ENCODE assay signal across 26 mouse cellular contexts in genomic region chr6:113444207-113444965, GRCm38 (mm10). TPM values are rescaled to one million over a fixed set of nuclear protein-coding genes. Genes with fewer than 3 reads are reported as not detected.
A peak's percentile ranks its signal among the peaks of the same experiment; 100 is the strongest.
DNase-seq lines count a peak whose midpoint lies in the region; ATAC-seq and TF ChIP-seq lines count a peak whose summit lies in the region.
"Had no signal": no experiment of that assay in that cellular context is flagged by ENCODE, and none has a peak within 500 bp of the region (broad histone marks: within the 10 kb centered on the region; RNA-seq: fewer than 3 reads in every experiment).

No protein-coding gene starts in this region.

- peak overlapping the region; percentile 81 for H3K27ac ChIP-seq in kidney, embryonic 15.5 days
- peak overlapping the region; percentile 26 for H3K27ac ChIP-seq in stomach, embryonic 16.5 days (ENCODE audit: low read length)
- H3K27ac ChIP-seq: embryonic facial prominence, embryonic 15.5 days; gastrocnemius, adult 2 months; left cerebral cortex, adult 2 months; limb, embryonic 10.5 days; liver, embryonic 14.5 days had no signal

- H3K4me2 ChIP-seq in kidney, embryonic 15.5 days: peak overlapping the region; percentile 23; the same call in 1 of the 2 replicates
- H3K4me2 ChIP-seq in stomach, embryonic 16.5 days (ENCODE audit: low read depth, low read length): no peak overlapping the region

- H3K36me3 ChIP-seq in kidney, embryonic 15.5 days: peaks cover 39% of the 10 kb centered on the region
- H3K36me3 ChIP-seq in stomach, embryonic 16.5 days (ENCODE audit: control insufficient read depth, insufficient read depth, low read length): peaks cover 8% of the 10 kb centered on the region

- no peak for TF ChIP-seq CTCF in Patski (IDR thresholded peaks at IDR 0.05)

- intact Hi-C loops in left cerebral cortex, postnatal 10 days (cut with DNase I): no loop called here

- H3K4me3 ChIP-seq in kidney, embryonic 15.5 days (replicated peaks): no peak overlapping the region
- no peak overlapping the region for H3K4me3 ChIP-seq in stomach, embryonic 16.5 days (replicated peaks; ENCODE audit: low read length)
- H3K4me3 ChIP-seq: left cerebral cortex, adult 2 months had no signal

- 73% methylated on average over 8 of the region's 8 CpGs for WGBS in kidney, embryonic 15.5 days
- 66% methylated on average over 7 of the region's 8 CpGs for WGBS in stomach, embryonic 16.5 days

- H3K9ac ChIP-seq in kidney, embryonic 15.5 days: no peak overlapping the region
- H3K9ac ChIP-seq in stomach, embryonic 16.5 days (ENCODE audit: low read length): no peak overlapping the region
- H3K9ac ChIP-seq: embryonic facial prominence, embryonic 15.5 days; liver, embryonic 14.5 days had no signal

- POLR2A ChIA-PET in Patski (lab: Charles Lee): interaction anchor here (1.1 to 1.5 kb wide), 3 partner anchors 22 to 36 kb away, joined by 4 to 6 read pairs (median 5); no protein-coding TSS in a partner anchor

- peak; percentile 11 for ATAC-seq in Patski
- 0 out of 2 replicates have a peak, but pooled peaks have one; percentile 18 for ATAC-seq in kidney, embryonic 15.5 days (replicated peaks; ENCODE audit: low FRiP score)
- ATAC-seq in stomach, embryonic 16.5 days (ENCODE audit: insufficient read depth, low FRiP score): no peak
- ATAC-seq: activated CD4-positive, CD25-positive, alpha-beta regulatory T cell, adult 4 months; hindbrain, embryonic 16.5 days had no signal

- in situ Hi-C loops in Patski (cut with MboI; ENCODE audit: low pct_unique_long_range_greater_than_20kb): loop anchor here (5.0 kb wide), 2 partner anchors 38 to 83 kb away; partner anchors contain the start of gene Creld1

- H3K4me1 ChIP-seq in kidney, embryonic 15.5 days: peaks cover 28% of the 10 kb centered on the region
- H3K4me1 ChIP-seq in stomach, embryonic 16.5 days (ENCODE audit: control insufficient read depth, insufficient read depth, low read length): peaks cover 7% of the 10 kb centered on the region

- CTCF ChIA-PET in Patski (lab: Charles Lee): interaction anchor here (1.0 to 7.8 kb wide), 2 partner anchors 23 to 43 kb away, joined by 3 to 82 read pairs; partner anchors contain the start of gene Il17rc

- no peaks in the 10 kb centered on the region for H3K9me3 ChIP-seq in kidney, embryonic 15.5 days (replicated peaks)
- no peaks in the 10 kb centered on the region for H3K9me3 ChIP-seq in stomach, embryonic 16.5 days (replicated peaks; ENCODE audit: control insufficient read depth, low read length)
- H3K9me3 ChIP-seq: embryonic facial prominence, embryonic 15.5 days; limb, embryonic 10.5 days had no signal

- peak; percentile 57 for DNase-seq in kidney, adult 9 months
- no peak for DNase-seq in kidney, postnatal 10 days
- DNase-seq in Patski (ENCODE audit: low read depth, low spot score): peak; percentile 49
- DNase-seq in retina, embryonic 14.5 days (ENCODE audit: low spot score): no peak
- DNase-seq in left cerebral cortex, postnatal 10 days (ENCODE audit: extremely low spot score in 1 of 2, low spot score in 2 of 2): no peak
- no peak for DNase-seq in cerebellum, adult 11-12 months
- DNase-seq: adrenal gland, postnatal 14 days; cerebellum, postnatal 36 days; gastrocnemius, adult 2 months; heart, adult 18-20 months; heart, postnatal 4 days; layer of hippocampus, adult 9-11 months; midbrain, embryonic 14.5 days; retina, postnatal 1 day; thymus, postnatal 25 days had no signal

- no peaks in the 10 kb centered on the region for H3K27me3 ChIP-seq in Patski
- no peaks in the 10 kb centered on the region for H3K27me3 ChIP-seq in kidney, embryonic 15.5 days
- no peaks in the 10 kb centered on the region for H3K27me3 ChIP-seq in stomach, embryonic 16.5 days (ENCODE audit: control insufficient read depth, insufficient read depth, low read length)
- H3K27me3 ChIP-seq: embryonic facial prominence, embryonic 15.5 days had no signal

RNA-seq across cellular contexts. Expression of gene Jagn1, which starts 2.0 kb away (rescaled TPM):
- 120 TPM for polyA plus RNA-seq in Patski (2021)
- polyA plus RNA-seq in kidney, embryonic 15.5 days (2015; fragmentation: Nextera tagmentation; extraction: Ambion mirVana): 104 and 111 TPM in 2 replicates
- 86.0 and 88.5 TPM in 2 replicates for polyA plus RNA-seq in stomach, embryonic 16.5 days (2015; fragmentation: Nextera tagmentation; extraction: Ambion mirVana)
- 10 to 100 TPM; 42.7 to 44.8 TPM for total RNA-seq in left cerebral cortex, postnatal 10 days (2021)

RNA-seq across cellular contexts. Expression of gene Cidec, which starts 8.8 kb away (rescaled TPM):
- not detected for polyA plus RNA-seq in Patski (2021)
- polyA plus RNA-seq in kidney, embryonic 15.5 days (2015; fragmentation: Nextera tagmentation; extraction: Ambion mirVana): not detected in 2 replicates
- polyA plus RNA-seq in stomach, embryonic 16.5 days (2015; fragmentation: Nextera tagmentation; extraction: Ambion mirVana): 3.6 and 4.2 TPM in 2 replicates
- not detected for total RNA-seq in left cerebral cortex, postnatal 10 days (2021)
- total RNA-seq: left cerebral cortex, adult 2 months; megakaryocyte progenitor cell, adult 5-6 weeks had no signal
- polyA plus RNA-seq: activated CD4-positive, CD25-positive, alpha-beta regulatory T cell, adult 4 months; C2C12; embryonic facial prominence, embryonic 15.5 days; heart, embryonic 14.5 days; hindbrain, embryonic 16.5 days; limb, embryonic 10.5 days; midbrain, embryonic 14.5 days had no signal

RNA-seq across cellular contexts. Expression of gene Il17re, which starts 13.9 kb away (rescaled TPM):
- polyA plus RNA-seq in Patski (2021): 1.7 TPM
- 6.1 and 7.8 TPM in 2 replicates for polyA plus RNA-seq in kidney, embryonic 15.5 days (2015; fragmentation: Nextera tagmentation; extraction: Ambion mirVana)
- polyA plus RNA-seq in stomach, embryonic 16.5 days (2015; fragmentation: Nextera tagmentation; extraction: Ambion mirVana): 21.1 and 28.9 TPM in 2 replicates
- under 1 TPM; 0.55 to 0.66 TPM for total RNA-seq in left cerebral cortex, postnatal 10 days (2021)
- polyA plus RNA-seq: C2C12; midbrain, embryonic 14.5 days had no signal

RNA-seq across cellular contexts. Expression of gene Rpusd3, which starts 25.2 kb away (rescaled TPM):
- 16.6 TPM for polyA plus RNA-seq in Patski (2021)
- polyA plus RNA-seq in kidney, embryonic 15.5 days (2015; fragmentation: Nextera tagmentation; extraction: Ambion mirVana): 24.0 and 25.3 TPM in 2 replicates
- 14.7 and 16.1 TPM in 2 replicates for polyA plus RNA-seq in stomach, embryonic 16.5 days (2015; fragmentation: Nextera tagmentation; extraction: Ambion mirVana)
- total RNA-seq in left cerebral cortex, postnatal 10 days (2021): 10 to 100 TPM; 15.8 to 19.8 TPM

RNA-seq across cellular contexts. Expression of gene Il17rc, which starts 26.8 kb away (rescaled TPM):
- polyA plus RNA-seq in Patski (2021): 242 TPM
- polyA plus RNA-seq in kidney, embryonic 15.5 days (2015; fragmentation: Nextera tagmentation; extraction: Ambion mirVana): 18.5 and 19.6 TPM in 2 replicates
- polyA plus RNA-seq in stomach, embryonic 16.5 days (2015; fragmentation: Nextera tagmentation; extraction: Ambion mirVana): 36.8 and 45.0 TPM in 2 replicates
- total RNA-seq in left cerebral cortex, postnatal 10 days (2021): 1 to 10 TPM; 2.5 to 3.2 TPM
- total RNA-seq: megakaryocyte progenitor cell, adult 5-6 weeks had no signal
- polyA plus RNA-seq: activated CD4-positive, CD25-positive, alpha-beta regulatory T cell, adult 4 months had no signal

Comparison
In these comparisons a context has a peak if more than half of its experiments do, and no peak if none do; other contexts are left out.
1. DNase-seq: peak in kidney, adult 9 months (single experiment) and Patski (single experiment); none in kidney, postnatal 10 days (single experiment), retina, embryonic 14.5 days (single experiment), left cerebral cortex, postnatal 10 days (0 of 2) and cerebellum, adult 11-12 months (single experiment).